Mouse (Mus musculus) lung, postnatal 0 days (tissue): ENCODE measurements at regions not wholly inside any gene's neighbourhood (a gene's known extent, or its start where the extent isn't known, plus 50 kb on each side); places are given as distances from the start of the nearest gene placed in this dataset.

Source experiments
- CTCF ChIP-seq: IDR thresholded peaks from 2 replicates; pipeline ENCODE4 v1.5.1; 2016; ENCODE audit warnings: antibody characterized with exemption, mild to moderate bottlenecking
- EP300 ChIP-seq: IDR thresholded peaks from 2 replicates; pipeline ENCODE4 v1.6.1; 2016; ENCODE audit warnings: antibody characterized with exemption, mild to moderate bottlenecking, control low read depth

DNA sequence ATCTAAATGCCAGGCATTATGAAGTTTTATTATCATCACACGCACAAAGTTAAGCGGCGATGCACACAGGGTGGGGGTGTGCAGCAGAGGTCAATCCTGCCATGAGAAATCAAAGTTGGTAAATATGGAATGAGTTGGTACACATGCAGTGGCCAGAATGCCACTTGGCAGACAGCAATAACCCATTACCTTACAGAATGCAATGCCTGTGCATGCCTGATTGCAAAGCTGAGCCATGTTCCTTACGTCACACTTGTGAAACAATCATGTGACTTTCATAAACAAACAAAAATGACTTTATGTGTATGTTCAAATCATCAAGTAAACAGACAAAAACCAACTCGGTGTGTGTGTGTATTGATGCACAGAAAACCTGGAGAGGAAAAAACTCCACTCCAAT is 208.5 kb upstream of the Mkln1 start:
- TF ChIP-seq CTCF (no peak), EP300 (no peak)
